Comparison of ENCODE assay signal across 17 mouse cellular contexts in genomic region chr6:92987366-92987765, GRCm38 (mm10). TPM values are rescaled to one million over a fixed set of nuclear protein-coding genes. Genes with fewer than 3 reads are reported as not detected.
DNase-seq lines count a peak whose midpoint lies in the region; ATAC-seq and TF ChIP-seq lines count a peak whose summit lies in the region.
"Had no signal": no experiment of that assay in that cellular context is flagged by ENCODE, and none has a peak within 500 bp of the region (broad histone marks: within the 10 kb centered on the region; RNA-seq: fewer than 3 reads in every experiment).

No protein-coding gene starts in this region.

- no peak overlapping the region for H3K9ac ChIP-seq in kidney, embryonic 14.5 days (ENCODE audit: low read depth, low read length)
- H3K9ac ChIP-seq in heart, embryonic 15.5 days = no peak overlapping the region
- no peak overlapping the region for H3K9ac ChIP-seq in intestine, postnatal 0 days (ENCODE audit: low read depth, low read length)
- H3K9ac ChIP-seq in liver, embryonic 11.5 days (ENCODE audit: low read depth, low read length) = no peak overlapping the region
- H3K9ac ChIP-seq: forebrain, embryonic 12.5 days; liver, embryonic 14.5 days; neural tube, embryonic 13.5 days had no signal

- ATAC-seq in kidney, embryonic 14.5 days (ENCODE audit: low FRiP score, low TSS enrichment) = no peak
- no peak for ATAC-seq in heart, embryonic 15.5 days (replicated peaks; ENCODE audit: insufficient number of reproducible peaks, insufficient read depth, low FRiP score, low read depth)
- ATAC-seq in intestine, postnatal 0 days = no peak
- no peak for ATAC-seq in liver, embryonic 11.5 days (replicated peaks; ENCODE audit: low FRiP score)
- ATAC-seq: hindbrain, embryonic 16.5 days had no signal

- 0 out of 2 replicates have a peak, but pooled peaks cover 4% of the 10 kb centered on the region for H3K4me1 ChIP-seq in kidney, embryonic 14.5 days (ENCODE audit: control insufficient read depth, insufficient read depth, low read length)
- H3K4me1 ChIP-seq in heart, embryonic 15.5 days (replicated peaks) = peaks cover 30% of the 10 kb centered on the region
- H3K4me1 ChIP-seq in intestine, postnatal 0 days (replicated peaks; ENCODE audit: control insufficient read depth, insufficient read depth, low read length) = no peaks in the 10 kb centered on the region
- H3K4me1 ChIP-seq in liver, embryonic 11.5 days (replicated peaks; ENCODE audit: control insufficient read depth, insufficient read depth, low read length) = peaks cover 3% of the 10 kb centered on the region; the same call in 1 of the 2 replicates
- H3K4me1 ChIP-seq: forebrain, embryonic 12.5 days; megakaryocyte, embryonic 14.5 days had no signal

- H3K9me3 ChIP-seq in kidney, embryonic 14.5 days (ENCODE audit: control insufficient read depth, low read length) = no peaks in the 10 kb centered on the region
- no peaks in the 10 kb centered on the region for H3K9me3 ChIP-seq in heart, embryonic 15.5 days (replicated peaks)
- H3K9me3 ChIP-seq in intestine, postnatal 0 days (ENCODE audit: control insufficient read depth) = no peaks in the 10 kb centered on the region
- H3K9me3 ChIP-seq in liver, embryonic 11.5 days (ENCODE audit: control insufficient read depth, low read length) = no peaks in the 10 kb centered on the region
- H3K9me3 ChIP-seq: forebrain, embryonic 12.5 days had no signal

- 72% methylated on average over 9 of the region's 9 CpGs for WGBS in kidney, embryonic 14.5 days
- 63% methylated on average over 9 of the region's 9 CpGs for WGBS in heart, embryonic 15.5 days
- 85% methylated on average over 9 of the region's 9 CpGs for WGBS in intestine, postnatal 0 days
- 82% methylated on average over 9 of the region's 9 CpGs for WGBS in liver, embryonic 11.5 days

- H3K36me3 ChIP-seq in kidney, embryonic 14.5 days (ENCODE audit: control insufficient read depth, insufficient read depth, low read length) = no peaks in the 10 kb centered on the region
- no peaks in the 10 kb centered on the region for H3K36me3 ChIP-seq in heart, embryonic 15.5 days
- H3K36me3 ChIP-seq in intestine, postnatal 0 days (ENCODE audit: control insufficient read depth, insufficient read depth) = no peaks in the 10 kb centered on the region
- H3K36me3 ChIP-seq in liver, embryonic 11.5 days (ENCODE audit: control insufficient read depth, insufficient read depth, low read length) = no peaks in the 10 kb centered on the region
- H3K36me3 ChIP-seq: forebrain, embryonic 12.5 days; neural tube, embryonic 13.5 days had no signal

- no peak overlapping the region for H3K4me3 ChIP-seq in kidney, embryonic 14.5 days (ENCODE audit: low read length)
- no peak overlapping the region for H3K4me3 ChIP-seq in heart, embryonic 15.5 days
- no peak overlapping the region for H3K4me3 ChIP-seq in intestine, postnatal 0 days (ENCODE audit: low read depth, low read length)
- H3K4me3 ChIP-seq in liver, embryonic 11.5 days (ENCODE audit: low read depth, low read length) = no peak overlapping the region
- H3K4me3 ChIP-seq: forebrain, embryonic 12.5 days; megakaryocyte, embryonic 14.5 days; neural tube, embryonic 13.5 days had no signal

- no peak for TF ChIP-seq CTCF in intestine, postnatal 0 days (IDR thresholded peaks at IDR 0.05; ENCODE audit: low read depth)

- no peaks in the 10 kb centered on the region for H3K27me3 ChIP-seq in kidney, embryonic 14.5 days (ENCODE audit: control insufficient read depth, insufficient read depth, low read length)
- no peaks in the 10 kb centered on the region for H3K27me3 ChIP-seq in heart, embryonic 15.5 days
- H3K27me3 ChIP-seq in intestine, postnatal 0 days (replicated peaks; ENCODE audit: control insufficient read depth, insufficient read depth, low read length) = no peaks in the 10 kb centered on the region
- H3K27me3 ChIP-seq in liver, embryonic 11.5 days (replicated peaks; ENCODE audit: control insufficient read depth, insufficient read depth, low read length) = no peaks in the 10 kb centered on the region
- H3K27me3 ChIP-seq: forebrain, embryonic 12.5 days; megakaryocyte, embryonic 14.5 days; neural tube, embryonic 13.5 days had no signal

- H3K27ac ChIP-seq in kidney, embryonic 14.5 days (ENCODE audit: low read depth, low read length) = no peak overlapping the region
- peak overlapping the region; percentile 67 for H3K27ac ChIP-seq in heart, embryonic 15.5 days
- H3K27ac ChIP-seq in intestine, postnatal 0 days (ENCODE audit: low read depth, low read length) = no peak overlapping the region
- no peak overlapping the region for H3K27ac ChIP-seq in liver, embryonic 11.5 days (ENCODE audit: low read depth, low read length)
- H3K27ac ChIP-seq: forebrain, embryonic 12.5 days; liver, embryonic 14.5 days; neural tube, embryonic 13.5 days had no signal

- H3K4me2 ChIP-seq in kidney, embryonic 14.5 days (replicated peaks; ENCODE audit: low read depth, low read length) = no peak overlapping the region
- H3K4me2 ChIP-seq in heart, embryonic 15.5 days = peak overlapping the region; percentile 41
- no peak overlapping the region for H3K4me2 ChIP-seq in intestine, postnatal 0 days (replicated peaks; ENCODE audit: low read depth)
- no peak overlapping the region for H3K4me2 ChIP-seq in liver, embryonic 11.5 days
- H3K4me2 ChIP-seq: forebrain, embryonic 12.5 days; neural tube, embryonic 13.5 days had no signal

- DNase-seq in kidney, adult 11 months = peak; percentile 41
- DNase-seq in ZHBTc4 (ENCODE audit: low read depth, low spot score) = peak; percentile 17
- DNase-seq in kidney, postnatal 14 days = peak; percentile 29
- no peak for DNase-seq in liver, embryonic 11.5 days (ENCODE audit: low spot score)
- DNase-seq: adrenal gland, postnatal 25 days; cerebellum, adult 9-11 months; embryo, embryonic 11 days; left cerebral cortex, postnatal 4 days; thymus, adult 2 months had no signal

RNA-seq across cellular contexts. Expression of gene Adamts9, which starts 44.1 kb away (rescaled TPM):
- polyA plus RNA-seq in kidney, embryonic 14.5 days (2014; fragmentation: Nextera tagmentation; extraction: Ambion mirVana) = 19.9 and 20.7 TPM in 2 replicates
- 6.5 and 7.4 TPM in 2 replicates for polyA plus RNA-seq in heart, embryonic 15.5 days (2015; fragmentation: Nextera tagmentation; extraction: Ambion mirVana)
- polyA plus RNA-seq in intestine, postnatal 0 days (2015; fragmentation: Nextera tagmentation; extraction: Ambion mirVana) = 2.2 and 3.2 TPM in 2 replicates
- polyA plus RNA-seq in liver, embryonic 11.5 days (2014; fragmentation: Nextera tagmentation; extraction: Ambion mirVana) = 4.0 and 5.7 TPM in 2 replicates
